Mouse (Mus musculus) kidney, embryonic 15.5 days (tissue): ENCODE data around the gene Slc8a1. TPM values are rescaled to one million over a fixed set of nuclear protein-coding genes. Genes with fewer than 3 reads are reported as not detected.

Experiments
- ATAC-seq: fragments of 200-750 bp; cut with Nextera tagmentation; replicated peaks from 2 replicates; pipeline ENCODE4 v1.8.0; 2017; ENCODE audit warnings: moderate TSS enrichment; ENCODE audit not compliant: low FRiP score
- H3K27ac ChIP-seq: fragments of 300-500 bp; sonication (generic); 2 replicates; pipeline ENCODE4 v1.5.1; 2015; ENCODE audit warnings: mild to moderate bottlenecking, inconsistent platforms
- H3K27me3 ChIP-seq: fragments of 300-500 bp; sonication (generic); 2 replicates; pipeline ENCODE4 v1.6.1; 2015; ENCODE audit warnings: inconsistent platforms
- H3K36me3 ChIP-seq: fragments of 300-500 bp; sonication (generic); 2 replicates; pipeline ENCODE4 v1.6.1; 2015; ENCODE audit warnings: inconsistent platforms
- H3K4me1 ChIP-seq: fragments of 300-500 bp; sonication (generic); 2 replicates; pipeline ENCODE4 v1.6.1; 2015; ENCODE audit warnings: inconsistent platforms
- H3K4me2 ChIP-seq: fragments of 300-500 bp; sonication (generic); 2 replicates; pipeline ENCODE4 v1.6.1; 2015; ENCODE audit warnings: moderate library complexity, mild to moderate bottlenecking, inconsistent platforms
- H3K4me3 ChIP-seq: fragments of 300-500 bp; sonication (generic); replicated peaks from 2 replicates; pipeline ENCODE4 v1.5.1; 2015; ENCODE audit warnings: mild to moderate bottlenecking, inconsistent platforms
- H3K9ac ChIP-seq: fragments of 300-500 bp; sonication (generic); 2 replicates; pipeline ENCODE4 v1.6.1; 2015; ENCODE audit warnings: mild to moderate bottlenecking, inconsistent platforms
- H3K9me3 ChIP-seq: fragments of 300-500 bp; sonication (generic); replicated peaks from 2 replicates; pipeline ENCODE4 v1.6.1; 2016; ENCODE audit warnings: inconsistent platforms
- WGBS: fragments of 180-500 bp; shearing (Covaris S2); methylation state at CpG from one replicate; pipeline ENCODE4 v1.1.7; 2015; ENCODE audit warnings: mixed read lengths; 5-methylcytosine and 5-hydroxymethylcytosine counted together
- polyA plus RNA-seq: library from polyadenylated mRNA; unstranded; fragments of >200 nt; fragmentation: Nextera tagmentation; extraction: Ambion mirVana; gene quantifications from 2 replicates; pipeline ENCODE4 v1.2.1, GENCODE M21; 2015

Gene Slc8a1
- 10.5 and 11.8 TPM in 2 replicates for polyA plus RNA-seq

DNA sequence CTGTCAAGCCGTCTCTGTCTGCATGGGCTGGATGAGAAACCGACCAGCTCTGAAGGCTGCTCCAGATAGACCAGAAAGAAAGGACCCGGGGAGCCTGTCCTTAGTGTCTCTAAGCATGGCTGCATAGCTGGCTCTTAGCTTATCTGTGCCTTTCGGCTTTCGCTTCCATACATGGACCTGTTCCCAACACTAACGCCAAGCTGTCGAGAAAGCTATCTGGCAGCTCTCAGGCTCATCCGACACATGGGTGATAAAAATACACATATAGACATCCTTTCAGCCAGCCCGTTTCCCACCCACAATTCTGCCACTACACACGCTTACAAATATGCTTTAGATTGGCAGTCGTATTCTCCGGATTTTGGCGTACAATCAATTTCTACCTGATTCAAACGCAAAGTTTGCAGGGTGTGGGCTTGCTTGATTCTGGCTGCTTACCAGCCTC is at the start of gene Slc8a1:
Slc8a1 (minus strand) TSS at position 67 of the 445 bp plus-strand sequence.
- H3K4me2 ChIP-seq, result no peak within 1 kb of the TSS
- H3K36me3 ChIP-seq, result no peaks in the 10 kb centered on the region
- no peaks in the 10 kb centered on the region for H3K4me1 ChIP-seq
- no peak within 1 kb of the TSS for H3K4me3 ChIP-seq
- H3K9ac ChIP-seq, result no peak within 1 kb of the TSS
- H3K27me3 ChIP-seq, result no peaks in the 10 kb centered on the region
- WGBS, result 86% methylated on average over 14 of the region's 14 CpGs
- H3K27ac ChIP-seq, result no peak within 1 kb of the TSS
- no peak for ATAC-seq
- no peaks in the 10 kb centered on the region for H3K9me3 ChIP-seq

DNA sequence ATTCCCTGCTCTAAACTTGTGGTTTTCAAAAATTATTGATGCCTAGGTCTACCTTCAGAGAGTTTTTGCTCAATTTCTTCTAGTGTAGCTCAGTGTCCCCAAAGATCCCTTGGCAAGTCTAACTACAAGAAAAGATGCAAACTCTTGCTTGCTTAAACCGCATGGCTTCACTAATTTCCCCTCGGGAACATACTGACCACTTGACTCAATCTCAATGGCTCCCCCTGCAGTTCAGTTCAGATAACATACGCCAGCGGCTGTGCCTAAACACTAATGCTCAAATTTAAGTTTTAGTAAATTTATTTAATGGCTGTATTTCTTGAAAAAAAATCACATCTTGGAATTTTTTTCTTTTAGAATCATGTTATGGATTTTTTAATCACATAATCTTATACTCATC is 49.2 kb upstream of the Slc8a1 start:
- no peak overlapping the region for H3K4me2 ChIP-seq
- 42% methylated on average over 4 of the region's 4 CpGs for WGBS
- ATAC-seq, result 0 out of 2 replicates have a peak, but pooled peaks have one; percentile 56
- H3K36me3 ChIP-seq, result no peaks in the 10 kb centered on the region
- no peaks in the 10 kb centered on the region for H3K9me3 ChIP-seq
- no peak overlapping the region for H3K9ac ChIP-seq
- H3K4me3 ChIP-seq, result no peak overlapping the region
- no peaks in the 10 kb centered on the region for H3K27me3 ChIP-seq
- no peaks in the 10 kb centered on the region for H3K4me1 ChIP-seq
- H3K27ac ChIP-seq, result no peak overlapping the region

DNA sequence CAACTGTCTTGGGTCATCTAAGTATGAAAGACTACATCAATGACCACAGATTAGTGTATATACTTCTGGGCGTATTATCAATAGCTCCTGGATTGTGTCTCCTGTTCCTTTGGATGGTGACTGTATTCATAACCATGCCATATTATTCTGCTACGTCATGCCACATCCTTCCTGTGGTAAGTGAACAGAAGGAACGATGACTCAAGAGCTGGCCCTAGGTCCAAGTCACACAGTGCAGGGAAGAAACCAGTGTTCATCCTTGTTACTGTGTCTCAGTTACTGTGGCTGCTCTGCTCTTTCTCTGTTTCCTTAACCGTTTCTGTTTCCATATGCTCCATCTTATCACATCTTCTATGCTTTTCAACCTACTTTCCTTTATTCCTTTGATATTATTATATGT is 44.1 kb upstream of the Slc8a1 start:
- ATAC-seq, result no peak
- Histone ChIP-seq H3K36me3 (no peaks in the 10 kb centered on the region), H3K9ac (no peak overlapping the region), H3K4me1 (no peaks in the 10 kb centered on the region), H3K4me3 (no peak overlapping the region), H3K27me3 (no peaks in the 10 kb centered on the region), H3K4me2 (no peak overlapping the region), H3K9me3 (no peaks in the 10 kb centered on the region), H3K27ac (no peak overlapping the region)
- 94% methylated on average over 4 of the region's 4 CpGs for WGBS

DNA sequence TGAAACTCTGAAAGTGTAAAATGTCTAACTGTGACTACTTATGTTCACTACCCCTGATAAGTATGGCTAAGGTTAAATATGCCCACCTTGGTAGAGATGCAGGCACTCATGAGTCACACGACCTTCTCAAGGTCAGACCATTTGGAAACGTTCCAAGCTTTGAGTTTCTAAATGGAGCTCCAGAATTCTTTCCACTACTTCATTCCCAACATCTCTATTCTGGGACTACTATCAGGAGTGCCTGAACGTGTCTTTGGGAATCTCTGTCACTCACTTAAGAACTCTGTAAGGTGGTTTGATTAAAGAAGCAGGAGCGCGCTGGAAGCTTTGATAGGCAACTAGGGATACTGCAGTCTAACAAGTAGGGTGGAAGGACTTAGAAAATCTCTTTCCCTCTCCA is 43.3 kb upstream of the Slc8a1 start:
- 82% methylated on average over 5 of the region's 5 CpGs for WGBS
- Histone ChIP-seq H3K36me3 (no peaks in the 10 kb centered on the region), H3K4me1 (no peaks in the 10 kb centered on the region), H3K27me3 (no peaks in the 10 kb centered on the region), H3K4me3 (no peak overlapping the region), H3K27ac (no peak overlapping the region), H3K9me3 (no peaks in the 10 kb centered on the region), H3K9ac (no peak overlapping the region), H3K4me2 (no peak overlapping the region)
- ATAC-seq, result no peak

DNA sequence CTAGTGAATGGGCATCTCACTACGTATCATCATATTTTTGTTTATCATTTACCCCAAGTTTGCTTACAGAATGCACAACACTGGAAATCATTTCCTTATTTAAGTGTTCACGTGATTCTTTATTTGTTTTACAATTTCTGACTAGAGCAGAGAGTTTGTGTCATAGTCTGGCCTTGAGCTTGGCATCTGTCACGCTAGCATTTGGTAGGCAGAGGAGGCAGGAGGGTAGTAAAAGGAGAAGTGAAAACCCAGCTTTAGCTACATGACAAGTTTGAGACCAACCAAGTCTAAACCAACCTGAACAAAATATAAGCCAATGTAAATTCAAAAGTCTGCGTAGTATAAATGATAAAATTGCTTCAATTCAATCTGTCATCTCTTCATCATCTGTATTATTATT is 41.7 kb upstream of the Slc8a1 start:
- Histone ChIP-seq H3K4me2 (no peak overlapping the region), H3K4me1 (no peaks in the 10 kb centered on the region), H3K9me3 (no peaks in the 10 kb centered on the region), H3K27me3 (no peaks in the 10 kb centered on the region), H3K9ac (no peak overlapping the region), H3K27ac (no peak overlapping the region), H3K4me3 (no peak overlapping the region), H3K36me3 (no peaks in the 10 kb centered on the region)
- ATAC-seq, result no peak
- WGBS, result 81% methylated on average over 4 of the region's 4 CpGs

DNA sequence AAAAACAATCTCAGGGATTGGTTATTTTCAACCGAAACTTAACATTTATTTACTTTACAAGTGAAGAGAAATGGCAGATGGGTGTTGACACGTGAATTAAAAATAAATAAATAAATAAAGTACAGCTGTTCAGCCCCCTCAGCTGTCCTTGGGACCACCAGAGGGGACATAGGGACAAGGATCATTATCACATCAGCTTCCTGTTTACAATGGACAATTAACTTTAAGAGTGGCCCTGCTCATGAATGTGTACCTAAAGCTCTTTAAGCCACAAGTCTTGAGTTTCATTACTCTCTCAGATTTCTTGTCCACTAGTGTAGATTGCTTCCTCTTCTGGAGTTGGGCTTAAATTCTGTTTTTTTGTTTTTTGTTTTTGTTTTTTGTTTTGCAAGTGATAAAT is 12.5 kb upstream of the Slc8a1 start:
- no peaks in the 10 kb centered on the region for H3K36me3 ChIP-seq
- ATAC-seq, result 0 out of 2 replicates have a peak, but pooled peaks have one; percentile 54

DNA sequence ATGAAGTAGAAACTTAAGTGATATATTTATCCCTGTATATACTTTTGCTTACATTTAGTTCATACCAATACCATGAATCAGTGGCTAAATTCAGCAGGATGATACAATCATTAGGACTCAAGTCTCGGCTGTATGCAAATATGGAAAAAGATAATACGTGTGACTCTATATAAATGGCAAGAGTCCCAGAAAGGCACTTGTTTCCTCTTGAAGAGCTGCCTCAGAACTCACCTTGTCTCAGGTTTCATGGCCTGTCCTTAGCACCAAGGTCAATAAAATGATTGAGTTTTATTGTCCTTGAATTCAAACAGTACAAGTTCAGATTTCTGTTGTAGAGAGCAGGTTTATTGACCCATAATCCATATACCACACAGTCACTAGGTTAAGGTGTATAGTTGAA is 4.9 kb upstream of the Slc8a1 start:
- Histone ChIP-seq H3K36me3 (no peaks in the 10 kb centered on the region), H3K4me3 (no peak overlapping the region), H3K9ac (no peak overlapping the region), H3K4me2 (no peak overlapping the region), H3K9me3 (no peaks in the 10 kb centered on the region), H3K27ac (no peak overlapping the region), H3K27me3 (no peaks in the 10 kb centered on the region), H3K4me1 (no peaks in the 10 kb centered on the region)
- ATAC-seq, result no peak
- WGBS, result 59% methylated on average over 2 of the region's 2 CpGs

More for the DNA sequence above, 12.5 kb upstream of the Slc8a1 start:
- Histone ChIP-seq H3K27me3 (no peaks in the 10 kb centered on the region), H3K9ac (no peak overlapping the region), H3K9me3 (no peaks in the 10 kb centered on the region), H3K4me3 (no peak overlapping the region), H3K4me2 (no peak overlapping the region), H3K27ac (no peak overlapping the region), H3K4me1 (no peaks in the 10 kb centered on the region)
- 37% methylated on average over 2 of the region's 2 CpGs for WGBS

DNA sequence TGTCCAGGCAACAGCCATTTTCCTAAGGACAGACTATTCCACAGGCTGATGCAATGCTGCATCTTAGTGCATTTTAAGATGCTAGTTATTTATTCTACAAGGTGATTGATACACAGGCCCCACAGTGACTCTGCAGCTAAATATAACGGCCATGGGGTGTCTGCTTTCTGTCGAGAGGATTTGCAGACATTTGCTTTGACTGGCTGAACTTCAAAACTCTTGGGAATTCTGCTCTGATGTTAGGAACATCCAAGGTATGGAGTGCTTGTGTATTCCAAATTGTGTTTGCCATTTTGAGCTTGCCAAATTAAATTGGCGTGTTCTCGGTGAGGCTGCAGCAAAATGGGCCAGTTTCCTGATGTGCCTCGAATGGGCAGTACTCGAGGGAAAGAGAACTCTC is 2.4 kb upstream of the Slc8a1 start:
- WGBS, result 39% methylated on average over 6 of the region's 6 CpGs
- no peak overlapping the region for H3K9ac ChIP-seq
- no peaks in the 10 kb centered on the region for H3K9me3 ChIP-seq
- ATAC-seq, result no peak
- no peak overlapping the region for H3K27ac ChIP-seq
- no peak overlapping the region for H3K4me3 ChIP-seq
- no peaks in the 10 kb centered on the region for H3K4me1 ChIP-seq
- no peaks in the 10 kb centered on the region for H3K36me3 ChIP-seq
- no peaks in the 10 kb centered on the region for H3K27me3 ChIP-seq
- no peak overlapping the region for H3K4me2 ChIP-seq

DNA sequence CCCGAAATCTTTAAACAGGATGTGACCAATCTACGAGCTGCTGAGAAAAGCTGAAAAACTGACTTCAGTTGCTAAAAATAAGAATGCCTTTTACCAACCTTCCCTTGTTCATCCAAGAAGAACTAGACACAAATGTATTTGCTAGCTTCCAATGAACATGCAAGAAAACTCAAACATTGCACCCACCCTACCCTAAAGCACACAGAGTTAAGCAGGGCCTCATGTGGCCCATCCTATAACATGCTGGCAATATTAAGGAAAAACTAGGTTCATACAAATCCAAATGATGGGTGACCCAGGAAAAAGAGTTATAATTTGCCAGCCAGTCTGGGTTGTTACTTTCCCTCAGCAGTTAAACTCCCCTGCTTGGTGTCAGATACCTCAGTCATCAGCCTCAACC is 398 bp downstream of the Slc8a1 start:
- no peak for ATAC-seq
- no peaks in the 10 kb centered on the region for H3K36me3 ChIP-seq
- no peak overlapping the region for H3K9ac ChIP-seq
- H3K4me2 ChIP-seq, result no peak overlapping the region
- no peaks in the 10 kb centered on the region for H3K27me3 ChIP-seq
- 83% methylated on average over 2 of the region's 2 CpGs for WGBS
- no peak overlapping the region for H3K27ac ChIP-seq
- H3K4me3 ChIP-seq, result no peak overlapping the region
- H3K9me3 ChIP-seq, result no peaks in the 10 kb centered on the region
- H3K4me1 ChIP-seq, result no peaks in the 10 kb centered on the region

DNA sequence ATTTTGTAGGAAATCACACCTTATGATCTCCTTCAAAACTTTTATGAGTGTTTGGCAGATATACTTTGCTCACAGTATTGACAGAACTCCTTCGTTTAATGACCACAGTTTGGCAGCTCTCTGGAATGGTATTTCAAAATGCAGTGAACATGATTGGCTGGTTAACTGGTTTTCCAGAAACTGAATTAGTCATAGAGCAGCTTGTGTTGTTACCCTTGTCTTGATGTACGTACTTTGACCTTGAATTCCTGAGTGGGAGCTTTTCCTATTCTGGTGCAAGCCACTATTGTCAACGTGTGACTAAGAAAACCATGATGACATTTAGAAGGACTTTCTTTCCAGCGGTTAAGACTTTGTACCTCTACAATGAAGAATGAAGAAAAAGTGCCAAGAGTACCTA is 868 bp downstream of the Slc8a1 start:
- no peaks in the 10 kb centered on the region for H3K4me1 ChIP-seq
- no peaks in the 10 kb centered on the region for H3K9me3 ChIP-seq
- WGBS, result 72% methylated on average over 4 of the region's 4 CpGs
- ATAC-seq, result no peak
- H3K4me2 ChIP-seq, result no peak overlapping the region
- H3K27ac ChIP-seq, result no peak overlapping the region
- H3K4me3 ChIP-seq, result no peak overlapping the region
- H3K9ac ChIP-seq, result no peak overlapping the region
- H3K27me3 ChIP-seq, result no peaks in the 10 kb centered on the region
- no peaks in the 10 kb centered on the region for H3K36me3 ChIP-seq

DNA sequence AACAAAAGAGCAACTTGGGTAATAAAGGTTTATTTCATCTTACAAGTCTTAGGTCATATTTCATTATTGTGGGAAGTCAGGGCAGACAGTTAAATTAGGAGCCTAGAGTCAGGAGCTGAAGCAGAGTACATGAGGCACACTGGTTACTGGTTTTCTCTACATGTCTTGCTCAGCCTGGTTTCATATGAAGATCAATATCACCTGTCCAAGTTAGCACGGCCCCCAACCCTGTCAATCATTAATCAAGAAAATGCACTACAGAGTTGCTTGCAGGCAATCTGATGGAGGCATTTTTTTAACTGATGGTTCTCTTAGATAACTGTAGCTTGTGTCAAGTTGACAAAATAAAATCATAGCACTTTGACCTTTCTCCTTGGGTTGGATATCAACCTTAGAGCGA is 2.6 kb downstream of the Slc8a1 start:
- no peak overlapping the region for H3K9ac ChIP-seq
- H3K9me3 ChIP-seq, result no peaks in the 10 kb centered on the region

DNA sequence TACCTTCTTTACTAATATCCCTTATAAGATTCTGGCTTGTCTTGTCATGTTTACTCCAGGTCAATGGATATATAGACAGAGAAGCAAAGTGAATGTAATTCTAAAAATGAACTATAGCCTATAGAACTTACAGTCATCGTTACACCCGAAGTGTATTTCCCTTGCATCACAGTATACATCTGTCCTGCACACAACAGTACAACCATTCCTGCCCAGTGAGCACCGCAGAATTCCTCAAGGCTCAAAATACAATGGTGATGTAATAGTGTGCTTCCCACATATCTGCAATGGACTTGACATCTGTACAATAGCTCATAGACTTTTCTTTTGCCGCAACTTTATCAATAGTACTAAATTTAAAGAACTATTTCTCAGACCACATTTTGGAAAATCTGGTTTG is 8.3 kb downstream of the Slc8a1 start:
- H3K36me3 ChIP-seq, result no peaks in the 10 kb centered on the region
- no peaks in the 10 kb centered on the region for H3K27me3 ChIP-seq
- H3K9ac ChIP-seq, result no peak overlapping the region
- H3K4me3 ChIP-seq, result no peak overlapping the region
- no peak overlapping the region for H3K27ac ChIP-seq
- no peaks in the 10 kb centered on the region for H3K9me3 ChIP-seq
- no peaks in the 10 kb centered on the region for H3K4me1 ChIP-seq
- no peak for ATAC-seq
- no peak overlapping the region for H3K4me2 ChIP-seq
- 93% methylated on average over 4 of the region's 4 CpGs for WGBS

More for the DNA sequence above, 2.6 kb downstream of the Slc8a1 start:
- no peaks in the 10 kb centered on the region for H3K27me3 ChIP-seq
- 68% methylated on average over 2 of the region's 2 CpGs for whole genome bisulfite sequencing
- no peak overlapping the region for H3K27ac ChIP-seq
- H3K4me2 ChIP-seq, result no peak overlapping the region
- ATAC-seq, result 0 out of 2 replicates have a peak, but pooled peaks have one; percentile 43
- no peak overlapping the region for H3K4me3 ChIP-seq
- H3K4me1 ChIP-seq, result no peaks in the 10 kb centered on the region
- no peaks in the 10 kb centered on the region for H3K36me3 ChIP-seq

DNA sequence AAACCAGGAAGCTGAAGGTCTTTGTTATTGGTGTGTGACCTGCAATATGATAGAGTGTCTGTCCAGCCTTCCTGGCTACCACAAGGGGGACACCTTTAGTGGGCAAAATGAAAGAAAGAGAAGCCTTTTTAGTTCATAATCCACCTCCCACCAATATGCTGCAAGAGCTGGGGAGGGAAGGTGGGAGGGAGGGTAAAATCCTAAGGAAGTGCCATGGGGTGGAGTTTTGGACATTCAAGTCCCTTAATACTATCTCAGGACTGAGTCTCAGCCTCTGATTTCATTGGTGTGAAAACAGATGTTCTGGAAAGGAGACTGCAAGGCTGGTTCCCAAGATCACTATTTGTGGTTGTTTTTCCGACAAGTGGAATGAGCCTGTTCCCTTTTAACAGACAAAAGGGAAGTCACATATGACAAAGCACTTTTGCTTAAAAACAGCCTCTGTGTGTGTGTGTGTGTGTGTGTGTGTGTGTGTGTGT is 25.9 kb downstream of the Slc8a1 start:
- no peak overlapping the region for H3K9ac ChIP-seq
- H3K36me3 ChIP-seq, result no peaks in the 10 kb centered on the region
- H3K4me2 ChIP-seq, result no peak overlapping the region
- WGBS, result 48% methylated on average over 1 of the region's 1 CpGs
- no peaks in the 10 kb centered on the region for H3K27me3 ChIP-seq
- H3K9me3 ChIP-seq, result no peaks in the 10 kb centered on the region
- no peaks in the 10 kb centered on the region for H3K4me1 ChIP-seq
- H3K27ac ChIP-seq, result peak overlapping the region; percentile 29; the same call in 1 of the 2 replicates
- ATAC-seq, result 0 out of 2 replicates have a peak, but pooled peaks have one; percentile 56
- no peak overlapping the region for H3K4me3 ChIP-seq
